Mouse (Mus musculus) MN1 (cell line): ENCODE measurements around the gene C2.

Source experiments
- DNase-seq: peaks from one replicate; pipeline ENCODE4 v3.0.0-alpha.2; 2016; ENCODE audit warnings: low spot score

Gene C2

GRCm38 (mm10) chr17:34881166-34881565, 16.9 kb downstream of the C2 start:
- no peak for DNase-seq

DNA sequence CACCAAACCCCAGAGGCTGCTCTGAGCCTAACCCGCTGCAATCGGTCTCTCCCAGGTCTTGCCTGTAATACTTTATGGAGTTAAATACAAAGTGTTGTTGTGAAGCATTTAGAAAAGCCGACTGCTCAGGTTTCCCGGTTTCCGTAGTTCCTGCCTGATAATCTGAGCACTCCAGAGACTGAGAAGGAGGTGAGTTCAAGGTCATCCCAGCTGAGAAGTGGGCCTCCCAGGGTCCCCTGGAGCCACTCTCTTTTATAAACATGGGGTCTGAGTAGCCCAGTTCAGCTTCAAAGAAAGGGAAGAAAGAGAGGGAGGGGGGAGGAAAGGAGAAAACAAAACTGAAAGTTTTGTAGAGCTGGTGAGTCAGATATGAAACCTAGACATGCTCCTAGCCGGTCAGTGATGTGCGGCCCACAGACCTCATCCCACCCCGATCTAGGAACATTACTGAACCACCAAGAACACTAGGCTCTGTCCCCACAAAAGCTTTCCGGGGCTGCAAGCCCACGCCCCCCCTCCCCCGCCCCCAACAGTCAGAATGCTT, 18.7 kb downstream of the C2 start, which contains the start of gene Zbtb12:
TSS of gene Zbtb12 (plus strand) at position 148 of the 544 bp plus-strand sequence.
- no peak for DNase-seq

GRCm38 (mm10) chr17:34874321-34874720, 23.7 kb downstream of the C2 start:
- no peak for DNase-seq

DNA sequence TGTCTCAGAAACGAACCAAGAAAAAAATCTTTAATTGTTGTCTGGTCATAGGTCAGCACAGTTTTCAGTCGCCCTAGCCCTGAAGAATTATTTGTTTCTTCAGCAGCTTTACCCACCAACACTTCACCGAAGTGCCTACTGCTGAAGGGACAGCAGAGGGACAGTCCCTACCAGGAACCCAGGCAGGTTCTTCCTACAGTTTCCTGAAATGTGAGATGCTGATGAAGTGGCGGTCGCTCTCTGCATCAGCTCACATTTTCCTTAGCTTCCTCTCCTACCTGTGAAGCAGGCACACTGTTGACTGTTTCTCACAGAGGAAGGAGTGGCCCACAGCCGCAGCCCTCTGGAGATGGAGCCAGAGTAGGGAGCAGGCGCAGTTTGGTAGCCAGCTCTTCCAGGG, 32.1 kb downstream of the C2 start:
- DNase-seq = no peak

GRCm38 (mm10) chr17:34862416-34863081, 35.5 kb downstream of the C2 start, which contains the start of gene Cfb:
Gene Cfb (minus strand): TSS chr17:34862518.
- no peak for DNase-seq

- no peak for DNase-seq
Measured at GRCm38 (mm10) chr17:34861704-34862415, 36.2 kb downstream of the C2 start.

DNA sequence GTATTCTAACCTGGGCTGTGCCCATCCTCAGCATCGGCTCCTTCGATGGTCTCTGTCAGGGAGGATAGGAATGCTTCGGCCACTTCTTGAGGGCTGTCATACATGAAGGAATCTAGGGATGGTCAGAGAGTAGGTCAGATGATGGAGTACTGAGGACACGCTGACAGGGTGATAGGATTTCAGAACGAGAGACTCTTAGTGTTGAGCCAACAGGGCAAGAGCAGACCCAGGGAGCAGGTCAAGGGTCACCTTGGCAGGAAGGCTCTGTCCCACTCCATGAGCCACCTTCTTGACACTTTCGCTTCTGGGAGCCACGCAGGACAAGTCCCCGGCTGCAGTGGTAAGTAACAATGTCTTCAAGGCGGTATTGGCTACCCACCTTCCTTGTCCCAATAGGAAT, 37.6 kb downstream of the C2 start:
- no peak for DNase-seq

GRCm38 (mm10) chr17:34858670-34859069, 39.4 kb downstream of the C2 start:
- DNase-seq = no peak

DNA sequence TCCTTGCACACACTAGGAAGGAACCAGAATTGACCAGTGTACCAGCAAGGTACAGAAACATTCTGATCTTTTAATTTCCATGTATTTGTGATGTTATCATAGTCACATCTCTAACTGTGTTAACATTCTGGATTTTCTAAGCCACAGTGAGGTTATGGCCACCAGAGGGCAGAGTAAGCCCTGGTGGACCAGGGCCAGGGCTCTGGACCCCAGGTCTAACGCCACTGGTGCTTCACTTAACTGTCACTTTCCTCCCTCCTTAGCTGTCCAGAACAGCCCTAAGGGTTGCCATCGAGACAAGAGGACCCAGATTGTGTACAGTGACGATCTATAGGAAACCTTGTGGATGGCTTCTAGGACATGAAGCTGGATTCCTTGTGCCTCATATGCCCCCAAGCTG, 42.2 kb downstream of the C2 start:
- DNase-seq = peak; percentile 72

- DNase-seq = no peak
Measured at GRCm38 (mm10) chr17:34854761-34855160, 43.3 kb downstream of the C2 start.

DNA sequence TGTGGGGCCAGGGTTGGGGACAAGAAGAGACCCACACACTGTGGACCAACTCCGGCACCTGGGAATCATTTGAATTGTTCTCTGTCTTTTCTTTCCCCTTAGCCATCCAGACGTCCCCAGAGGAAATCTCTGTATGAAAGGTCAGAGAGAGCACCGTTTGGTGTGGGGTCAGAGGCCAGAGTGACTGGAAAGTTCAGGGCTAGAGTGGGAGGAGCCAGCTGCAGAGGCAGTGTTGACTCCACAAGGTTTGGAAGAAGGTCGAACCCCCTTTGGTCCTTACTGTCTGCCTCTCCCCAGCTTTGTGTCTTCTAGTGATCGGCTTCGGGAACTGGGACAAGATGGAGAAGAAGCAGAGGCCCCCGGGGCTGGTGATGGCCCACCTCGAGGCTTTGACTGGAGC, 44.6 kb downstream of the C2 start:
- DNase-seq = no peak

GRCm38 (mm10) chr17:34850517-34851125, 47.4 kb downstream of the C2 start:
- peak; percentile 20 for DNase-seq

GRCm38 (mm10) chr17:34849722-34850516, 48.1 kb downstream of the C2 start, which contains the start of the genes Skiv2l and Nelfe:
Gene Skiv2l (minus strand): TSS chr17:34850210.
Gene Nelfe (plus strand): TSS chr17:34850391.
- peak; percentile 99 for DNase-seq

- DNase-seq = no peak
Measured at GRCm38 (mm10) chr17:34847615-34848014, 50.5 kb downstream of the C2 start.

DNA sequence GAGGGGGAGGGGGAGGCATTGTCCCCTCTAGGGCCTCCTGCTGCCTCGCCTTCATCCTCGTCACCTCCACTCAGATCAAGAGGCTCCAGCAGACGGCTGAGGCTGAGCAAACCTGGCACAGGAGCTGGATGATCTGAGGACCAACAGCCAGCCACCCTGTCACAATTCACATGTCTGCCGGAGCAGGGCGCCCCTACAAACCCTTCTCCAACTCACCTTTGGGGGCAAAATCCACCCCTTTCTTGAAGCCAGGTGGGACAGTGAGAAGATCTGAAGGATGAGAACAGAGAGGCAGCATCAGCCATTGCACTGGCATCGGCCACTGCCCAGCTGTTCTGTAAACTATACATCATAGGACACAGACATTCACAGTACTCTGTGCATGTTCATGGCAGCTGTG, 50.9 kb downstream of the C2 start:
- DNase-seq = no peak

DNA sequence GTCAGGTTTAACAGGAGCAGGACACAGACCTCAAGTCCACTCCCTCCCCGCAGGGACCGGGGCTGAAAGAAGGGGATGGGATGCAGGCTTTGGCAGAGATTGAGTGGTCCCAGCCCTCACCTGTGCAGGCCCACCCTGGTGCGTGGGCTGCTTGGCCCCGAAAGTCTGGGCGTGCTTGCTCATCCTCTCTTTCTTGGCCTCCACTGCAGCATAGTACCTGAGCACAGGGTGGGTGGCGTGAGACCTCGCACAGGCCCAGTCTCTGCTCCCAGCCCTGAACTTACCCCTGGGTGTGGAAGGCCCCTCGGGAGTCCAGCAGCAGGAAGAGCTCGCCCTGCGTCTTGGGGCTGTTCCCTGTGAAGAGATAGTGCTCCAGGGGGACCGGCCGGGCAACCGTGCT, 53.2 kb downstream of the C2 start:
- DNase-seq = no peak

GRCm38 (mm10) chr17:34840736-34841307, 57.2 kb downstream of the C2 start:
- no peak for DNase-seq

- no peak for DNase-seq
Measured at GRCm38 (mm10) chr17:34838785-34839184, 59.3 kb downstream of the C2 start.

GRCm38 (mm10) chr17:34837464-34838324, 60.4 kb downstream of the C2 start:
- no peak for DNase-seq

DNA sequence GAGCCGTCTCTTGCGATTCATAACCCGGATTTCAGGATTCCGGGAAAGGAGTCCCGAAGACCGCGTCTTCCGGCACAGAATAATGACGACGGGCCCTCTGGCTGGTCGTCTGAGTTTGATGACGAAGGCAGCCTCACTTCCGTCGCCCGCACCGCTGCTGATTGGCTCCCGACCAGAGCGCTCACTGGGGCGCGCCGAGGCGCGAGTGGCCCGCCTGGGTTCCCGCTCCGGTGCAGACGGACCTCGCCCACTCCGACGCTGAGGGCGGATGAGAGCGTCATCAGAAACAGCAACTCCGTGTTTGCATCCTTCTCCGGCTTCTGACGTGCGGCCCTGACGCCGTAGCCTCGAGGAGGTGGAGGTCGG, 61.2 kb downstream of the C2 start, which contains the start of the genes Stk19 and Dxo:
TSS of gene Stk19 (minus strand) at position 90 of the 366 bp plus-strand sequence.
TSS of gene Dxo (plus strand) at position 164 of the 366 bp plus-strand sequence.
- peak; percentile 98 for DNase-seq
